Comparison of ENCODE assay signal across 38 mouse cellular contexts in genomic region chr11:111016206-111016605, GRCm38 (mm10). TPM values are rescaled to one million over a fixed set of nuclear protein-coding genes. Genes with fewer than 3 reads are reported as not detected.
"Had no signal": no experiment of that assay in that cellular context is flagged by ENCODE, and none has a peak within 500 bp of the region (broad histone marks: within the 10 kb centered on the region; RNA-seq: fewer than 3 reads in every experiment).

No protein-coding gene starts in this region.

- H3K9me3 ChIP-seq: heart, embryonic 12.5 days; heart, embryonic 13.5 days; heart, embryonic 15.5 days; hindbrain, embryonic 10.5 days; hindbrain, embryonic 12.5 days; hindbrain, embryonic 13.5 days; hindbrain, embryonic 15.5 days; intestine, embryonic 15.5 days; kidney, embryonic 15.5 days had no signal

- DNase-seq: heart, postnatal 10 days; heart, postnatal 14 days; heart, postnatal 36 days; heart, postnatal 4 days; kidney, adult 11 months; kidney, adult 18-20 months; kidney, adult 2 months; kidney, adult 8-10 months; kidney, adult 9 months; kidney, postnatal 10 days; kidney, postnatal 14 days; kidney, postnatal 25 days; kidney, postnatal 36 days; kidney, postnatal 4 days; layer of hippocampus, adult 9-11 months; layer of hippocampus, postnatal 36 days had no signal

- H3K4me3 ChIP-seq: heart, embryonic 12.5 days; heart, embryonic 13.5 days; heart, embryonic 15.5 days; hindbrain, embryonic 10.5 days; hindbrain, embryonic 12.5 days; hindbrain, embryonic 13.5 days; hindbrain, embryonic 15.5 days; intestine, embryonic 15.5 days; kidney, embryonic 15.5 days; layer of hippocampus, adult 2 months; left cerebral cortex, adult 2 months had no signal

- H3K36me3 ChIP-seq: heart, embryonic 12.5 days; heart, embryonic 13.5 days; heart, embryonic 15.5 days; hindbrain, embryonic 10.5 days; hindbrain, embryonic 12.5 days; hindbrain, embryonic 13.5 days; hindbrain, embryonic 15.5 days; intestine, embryonic 15.5 days; kidney, embryonic 15.5 days had no signal

- ATAC-seq: hindbrain, embryonic 16.5 days; hindbrain, postnatal 0 days; inflammation-experienced regulatory T-cells, adult 6 months; intestine, embryonic 15.5 days; intestine, embryonic 16.5 days; intestine, postnatal 0 days had no signal

- H3K27me3 ChIP-seq: heart, embryonic 12.5 days; heart, embryonic 13.5 days; heart, embryonic 15.5 days; hindbrain, embryonic 12.5 days; hindbrain, embryonic 13.5 days; hindbrain, embryonic 15.5 days; intestine, embryonic 15.5 days; kidney, embryonic 15.5 days had no signal

- H3K4me1 ChIP-seq: heart, embryonic 12.5 days; heart, embryonic 13.5 days; heart, embryonic 15.5 days; hindbrain, embryonic 15.5 days; intestine, embryonic 15.5 days; kidney, embryonic 15.5 days had no signal

- H3K27ac ChIP-seq: heart, embryonic 13.5 days; heart, embryonic 15.5 days; hindbrain, embryonic 10.5 days; hindbrain, embryonic 12.5 days; hindbrain, embryonic 13.5 days; hindbrain, embryonic 14.5 days; hindbrain, embryonic 15.5 days; hindbrain, postnatal 0 days; intestine, embryonic 15.5 days; kidney, embryonic 15.5 days; kidney, postnatal 0 days; layer of hippocampus, adult 2 months; left cerebral cortex, adult 2 months had no signal

- H3K4me2 ChIP-seq: heart, embryonic 12.5 days; heart, embryonic 13.5 days; heart, embryonic 15.5 days; hindbrain, embryonic 12.5 days; hindbrain, embryonic 13.5 days; hindbrain, embryonic 14.5 days; hindbrain, embryonic 15.5 days; intestine, embryonic 15.5 days; kidney, embryonic 15.5 days had no signal

- H3K9ac ChIP-seq: heart, embryonic 12.5 days; heart, embryonic 13.5 days; heart, embryonic 15.5 days; hindbrain, embryonic 12.5 days; hindbrain, embryonic 13.5 days; hindbrain, embryonic 14.5 days; hindbrain, embryonic 15.5 days; intestine, embryonic 15.5 days; kidney, embryonic 15.5 days had no signal

RNA-seq across cellular contexts. Expression of gene Kcnj16, which starts 48.4 kb away (rescaled TPM):
- polyA plus RNA-seq: heart, embryonic 12.5 days; heart, embryonic 13.5 days; heart, embryonic 14.5 days; heart, embryonic 15.5 days; heart, embryonic 16.5 days; heart, postnatal 0 days; hindbrain, embryonic 10.5 days; hindbrain, embryonic 11.5 days; inflammation-experienced regulatory T-cells, adult 6 months had no signal

RNA-seq across cellular contexts. Expression of gene Kcnj2, which starts 49.8 kb away (rescaled TPM):
- polyA plus RNA-seq: inflammation-experienced regulatory T-cells, adult 6 months had no signal
